Mouse (Mus musculus) limb, embryonic 15.5 days (tissue): ENCODE measurements around the gene Ddx5. TPM values are rescaled to one million over a fixed set of nuclear protein-coding genes. Genes with fewer than 3 reads are reported as not detected.

ENCODE experiments used
- ATAC-seq: fragments of 200-750 bp; cut with Nextera tagmentation; 2 replicates; pipeline ENCODE4 v1.8.0; 2017; ENCODE audit warnings: low read depth, moderate TSS enrichment; ENCODE audit not compliant: insufficient number of reproducible peaks, low FRiP score, low TSS enrichment
- H3K27ac ChIP-seq: fragments of 300-500 bp; sonication (generic); 2 replicates; pipeline ENCODE4 v1.5.1; 2015; ENCODE audit warnings: moderate library complexity, mild to moderate bottlenecking, inconsistent platforms
- H3K27me3 ChIP-seq: fragments of 300-500 bp; sonication (generic); 2 replicates; pipeline ENCODE4 v1.6.1; 2015; ENCODE audit warnings: inconsistent platforms
- H3K36me3 ChIP-seq: fragments of 300-500 bp; sonication (generic); 2 replicates; pipeline ENCODE4 v1.6.1; 2015; ENCODE audit warnings: inconsistent platforms
- H3K4me1 ChIP-seq: fragments of 300-500 bp; sonication (generic); 2 replicates; pipeline ENCODE4 v1.6.1; 2015; ENCODE audit warnings: inconsistent platforms
- H3K4me2 ChIP-seq: fragments of 300-500 bp; sonication (generic); 2 replicates; pipeline ENCODE4 v1.6.1; 2015; ENCODE audit warnings: mild to moderate bottlenecking, inconsistent platforms
- H3K4me3 ChIP-seq: fragments of 300-500 bp; sonication (generic); 2 replicates; pipeline ENCODE4 v1.5.1; 2015; ENCODE audit warnings: mild to moderate bottlenecking, inconsistent platforms
- H3K9ac ChIP-seq: fragments of 300-500 bp; sonication (generic); 2 replicates; pipeline ENCODE4 v1.6.1; 2015; ENCODE audit warnings: inconsistent platforms
- H3K9me3 ChIP-seq: fragments of 300-500 bp; sonication (generic); 2 replicates; pipeline ENCODE4 v1.6.1; 2016; ENCODE audit warnings: inconsistent platforms
- WGBS: fragments of 180-500 bp; shearing (Covaris S2); methylation state at CpG from one replicate; pipeline ENCODE4 v1.1.7; 2015; 5-methylcytosine and 5-hydroxymethylcytosine counted together
- microRNA-seq: library from miRNA; unstranded; fragments of <30 nt; microRNA quantifications from one replicate; pipeline ENCODE4, GENCODE M21; 2016
- polyA plus RNA-seq: library from polyadenylated mRNA; unstranded; fragments of >200 nt; fragmentation: Nextera tagmentation; extraction: Ambion mirVana; gene quantifications from 2 replicates; pipeline ENCODE4 v1.2.1, GENCODE M21; 2015

The Ddx5 gene
- polyA plus RNA-seq, 1 experiment from 2014 or later = 288 TPM

DNA sequence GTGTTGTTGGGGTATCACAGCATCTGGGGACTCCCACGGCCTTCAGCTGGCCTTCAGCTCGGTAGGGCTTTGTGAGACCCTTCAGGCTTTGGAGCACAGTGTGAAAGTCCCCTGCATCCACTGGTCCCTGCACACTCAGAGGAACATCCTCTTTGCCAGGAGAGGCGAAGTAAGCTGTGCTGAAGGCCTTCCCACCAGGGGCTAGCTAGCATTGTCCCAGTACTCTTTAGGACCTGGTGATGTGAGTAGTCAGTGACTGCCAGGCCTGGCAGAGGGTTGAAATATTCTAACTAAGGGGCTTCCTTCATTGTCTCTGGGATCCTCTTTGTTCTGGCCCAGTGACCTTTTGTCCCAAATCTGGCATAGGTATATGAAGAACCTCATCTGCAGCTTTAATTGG lies 52.4 kb downstream of the Ddx5 start:
- WGBS = 78% methylated on average over 3 of the region's 3 CpGs
- Histone ChIP-seq H3K4me3 (no peak overlapping the region), H3K27ac (no peak overlapping the region), H3K36me3 (no peaks in the 10 kb centered on the region), H3K27me3 (no peaks in the 10 kb centered on the region), H3K9ac (no peak overlapping the region), H3K4me1 (no peaks in the 10 kb centered on the region), H3K9me3 (no peaks in the 10 kb centered on the region), H3K4me2 (no peak overlapping the region)
- ATAC-seq = no peak

DNA sequence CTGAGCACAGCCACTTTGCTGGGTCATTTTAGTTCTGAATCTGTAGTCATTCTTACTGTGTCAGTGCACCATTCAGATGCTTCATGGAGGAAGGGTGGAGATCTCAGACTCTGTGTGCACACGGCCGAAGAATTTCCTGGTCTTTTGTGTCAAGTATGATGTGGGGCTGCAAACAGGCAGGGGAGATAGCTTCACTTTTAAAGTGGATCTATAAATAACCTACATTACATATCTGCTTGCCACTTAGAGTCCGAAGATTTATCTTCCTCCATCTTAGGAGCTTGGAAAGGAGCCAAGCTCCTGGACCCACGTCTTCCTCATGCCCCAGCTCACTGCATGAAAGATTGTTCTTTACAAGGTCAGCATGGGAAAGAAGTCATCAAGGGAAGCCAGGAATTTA lies 58.3 kb downstream of the Ddx5 start:
- no peaks in the 10 kb centered on the region for H3K27me3 ChIP-seq
- H3K4me3 ChIP-seq = no peak overlapping the region
- H3K4me1 ChIP-seq = 0 out of 2 replicates have a peak, but pooled peaks cover 3% of the 10 kb centered on the region
- H3K9me3 ChIP-seq = no peaks in the 10 kb centered on the region
- H3K4me2 ChIP-seq = no peak overlapping the region
- ATAC-seq = no peak
- 54% methylated on average over 4 of the region's 4 CpGs for whole genome bisulfite sequencing
- no peak overlapping the region for H3K9ac ChIP-seq
- H3K36me3 ChIP-seq = no peaks in the 10 kb centered on the region
- no peak overlapping the region for H3K27ac ChIP-seq

Small RNA genes within 50 kb of the gene (microRNA-seq; reads per million reads assigned to microRNA genes)
- gene Gm25994 = not detected
- gene Mir3064 = 9.4 reads per million, percentile 25 among the genes with 10 or more reads in this experiment

Other genes with a start within 250 kb of the Ddx5 start
- 10.4 and 10.9 TPM in 2 replicates for gene Tex2, start 175.8 kb downstream of the Ddx5 start, polyA plus RNA-seq
- gene Pecam1, start 38.6 kb downstream of the Ddx5 start, polyA plus RNA-seq = 44.2 and 54.6 TPM in 2 replicates
- gene Milr1, start 38.0 kb downstream of the Ddx5 start, polyA plus RNA-seq = 2.3 and 2.9 TPM in 2 replicates
- gene Polg2, start 9.6 kb downstream of the Ddx5 start, polyA plus RNA-seq = 9.8 and 13.3 TPM in 2 replicates
- gene Cep95, start 67 bp upstream of the Ddx5 start, polyA plus RNA-seq = 21.9 and 22.5 TPM in 2 replicates
- 11.5 and 13.4 TPM in 2 replicates for gene Smurf2, start 131.5 kb upstream of the Ddx5 start, polyA plus RNA-seq
- 277 and 281 TPM in 2 replicates for gene Kpna2, start 210.4 kb upstream of the Ddx5 start, polyA plus RNA-seq
- 1.9 and 2.1 TPM in 2 replicates for gene 1810010H24Rik, start 236.5 kb upstream of the Ddx5 start, polyA plus RNA-seq